Mouse (Mus musculus) heart, embryonic 15.5 days (tissue): ENCODE measurements around the gene Soga1. TPM values are rescaled to one million over a fixed set of nuclear protein-coding genes. Genes with fewer than 3 reads are reported as not detected.

Experiments used
- ATAC-seq: fragments of 200-750 bp; cut with Nextera tagmentation; replicated peaks from 2 replicates; pipeline ENCODE4 v1.8.0; 2017; ENCODE audit warnings: low read depth, moderate TSS enrichment; ENCODE audit not compliant: insufficient number of reproducible peaks, insufficient read depth, low FRiP score
- H3K27ac ChIP-seq: fragments of 300-500 bp; sonication (generic); 2 replicates; pipeline ENCODE4 v1.5.1; 2015; ENCODE audit warnings: mild to moderate bottlenecking, inconsistent platforms
- H3K27me3 ChIP-seq: fragments of 300-500 bp; sonication (generic); 2 replicates; pipeline ENCODE4 v1.6.1; 2015; ENCODE audit warnings: inconsistent platforms
- H3K36me3 ChIP-seq: fragments of 300-500 bp; sonication (generic); 2 replicates; pipeline ENCODE4 v1.6.1; 2015; ENCODE audit warnings: mild to moderate bottlenecking, inconsistent platforms
- H3K4me1 ChIP-seq: fragments of 300-500 bp; sonication (generic); replicated peaks from 2 replicates; pipeline ENCODE4 v1.6.1; 2015; ENCODE audit warnings: inconsistent platforms
- H3K4me2 ChIP-seq: fragments of 300-500 bp; sonication (generic); 2 replicates; pipeline ENCODE4 v1.6.1; 2015; ENCODE audit warnings: inconsistent platforms, mild to moderate bottlenecking, moderate library complexity
- H3K4me3 ChIP-seq: fragments of 300-500 bp; sonication (generic); 2 replicates; pipeline ENCODE4 v1.5.1; 2015; ENCODE audit warnings: mild to moderate bottlenecking, inconsistent platforms
- H3K9ac ChIP-seq: fragments of 300-500 bp; sonication (generic); 2 replicates; pipeline ENCODE4 v1.6.1; 2015; ENCODE audit warnings: mild to moderate bottlenecking, inconsistent platforms
- H3K9me3 ChIP-seq: fragments of 300-500 bp; sonication (generic); replicated peaks from 2 replicates; pipeline ENCODE4 v1.6.1; 2016; ENCODE audit warnings: inconsistent platforms
- WGBS: fragments of 180-500 bp; shearing (Covaris S2); methylation state at CpG from one replicate; pipeline ENCODE4 v1.1.7; 2015; ENCODE audit warnings: mixed read lengths; 5-methylcytosine and 5-hydroxymethylcytosine counted together
- polyA plus RNA-seq: library from polyadenylated mRNA; unstranded; fragments of >200 nt; fragmentation: Nextera tagmentation; extraction: Ambion mirVana; gene quantifications from 2 replicates; pipeline ENCODE4 v1.2.1, GENCODE M21; 2015

Gene Soga1
- polyA plus RNA-seq, 1 experiment from 2014 or later, result 1.7 TPM

DNA sequence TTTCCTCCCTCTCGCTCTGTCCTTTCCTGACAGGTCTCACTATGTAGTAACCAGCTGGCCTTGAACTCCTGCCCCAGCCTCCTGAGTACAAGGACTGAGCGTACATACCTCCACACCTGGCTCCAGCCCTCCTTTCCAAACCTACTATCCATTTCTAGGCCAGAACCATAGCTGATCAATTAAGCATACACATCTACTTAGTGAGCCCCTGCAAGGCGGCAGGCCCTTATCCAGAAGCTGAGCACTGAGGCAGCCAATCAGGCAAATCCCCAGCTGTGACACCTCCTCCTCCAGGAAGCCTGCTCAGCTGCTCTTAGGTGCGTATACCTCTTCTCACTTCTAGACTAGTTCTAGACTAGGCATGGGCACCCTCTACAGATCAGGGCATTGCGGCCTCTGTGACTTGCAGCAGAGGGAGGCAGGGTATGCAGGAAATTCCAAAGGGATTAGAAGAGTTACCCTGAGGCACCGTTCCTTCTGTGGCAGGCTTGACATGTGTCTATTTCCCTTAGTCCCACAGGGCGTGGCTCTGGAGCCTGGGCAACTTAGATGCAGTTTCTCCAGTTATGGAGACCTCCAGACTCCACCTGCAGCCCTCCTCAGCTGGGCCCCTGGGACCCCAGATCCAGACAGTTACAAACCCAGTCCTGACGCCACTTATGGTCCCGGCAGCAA is 6.6 kb downstream of the Soga1 start:
- H3K4me1 ChIP-seq, result peaks cover 95% of the 10 kb centered on the region
- H3K36me3 ChIP-seq, result no peaks in the 10 kb centered on the region
- no peaks in the 10 kb centered on the region for H3K9me3 ChIP-seq
- H3K27ac ChIP-seq, result peak overlapping the region; percentile 85
- H3K4me2 ChIP-seq, result no peak overlapping the region
- no peaks in the 10 kb centered on the region for H3K27me3 ChIP-seq
- WGBS, result 61% methylated on average over 9 of the region's 9 CpGs
- no peak overlapping the region for H3K9ac ChIP-seq
- no peak overlapping the region for H3K4me3 ChIP-seq
- no peak for ATAC-seq

DNA sequence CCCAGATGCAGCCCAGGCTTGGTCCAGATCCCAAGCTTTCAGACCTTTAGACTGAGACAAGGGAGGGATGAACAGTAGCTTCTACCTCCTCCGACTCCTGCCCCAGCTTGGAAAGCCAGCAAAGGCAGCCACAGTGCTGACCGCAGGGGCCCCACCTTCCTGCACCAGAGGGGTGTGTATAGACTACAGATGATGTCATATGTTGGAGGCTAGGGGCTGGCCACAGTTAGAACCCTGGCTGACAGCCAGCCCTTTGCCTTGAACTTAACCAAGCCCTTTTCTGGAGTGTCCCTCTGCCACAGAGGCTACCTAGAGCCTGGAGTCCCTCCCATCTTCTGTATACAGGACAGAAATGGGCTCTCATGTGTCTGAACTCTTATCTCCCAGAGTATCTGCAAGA is 7.5 kb downstream of the Soga1 start:
- Histone ChIP-seq H3K27me3 (no peaks in the 10 kb centered on the region), H3K4me1 (peaks cover 95% of the 10 kb centered on the region), H3K9me3 (no peaks in the 10 kb centered on the region), H3K9ac (peak overlapping the region; percentile 18; the same call in 1 of the 2 replicates), H3K27ac (peak overlapping the region; percentile 85), H3K4me3 (no peak overlapping the region), H3K36me3 (no peaks in the 10 kb centered on the region), H3K4me2 (peak overlapping the region; percentile 24)
- peak; percentile 74 for ATAC-seq
- 7% methylated on average over 2 of the region's 2 CpGs for WGBS

DNA sequence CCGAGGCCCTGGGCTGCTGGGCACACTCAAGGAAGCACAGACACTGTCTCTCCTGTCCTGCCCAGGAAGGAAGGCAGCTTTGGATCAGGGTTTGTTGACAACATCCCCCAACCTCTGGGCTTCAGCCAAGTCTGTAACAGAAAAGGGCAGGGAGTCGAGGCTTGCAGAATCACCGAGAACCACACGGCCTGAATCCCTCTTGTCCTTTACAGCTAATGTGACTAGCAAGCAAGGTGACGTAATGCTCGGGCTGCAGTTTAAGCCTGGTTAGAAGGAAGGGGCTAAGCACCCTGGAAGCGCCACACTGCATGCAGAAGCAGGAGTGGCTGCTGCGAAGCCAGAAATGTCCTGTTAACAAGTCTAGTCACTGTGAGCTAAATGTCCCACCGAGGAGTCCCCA is 8.7 kb downstream of the Soga1 start:
- Histone ChIP-seq H3K9me3 (no peaks in the 10 kb centered on the region), H3K27me3 (no peaks in the 10 kb centered on the region), H3K36me3 (no peaks in the 10 kb centered on the region), H3K27ac (peak overlapping the region; percentile 85), H3K9ac (peak overlapping the region; percentile 43), H3K4me1 (peaks cover 95% of the 10 kb centered on the region), H3K4me3 (no peak overlapping the region), H3K4me2 (peak overlapping the region; percentile 28)
- ATAC-seq, result peak; percentile 25
- 9% methylated on average over 9 of the region's 9 CpGs for WGBS

DNA sequence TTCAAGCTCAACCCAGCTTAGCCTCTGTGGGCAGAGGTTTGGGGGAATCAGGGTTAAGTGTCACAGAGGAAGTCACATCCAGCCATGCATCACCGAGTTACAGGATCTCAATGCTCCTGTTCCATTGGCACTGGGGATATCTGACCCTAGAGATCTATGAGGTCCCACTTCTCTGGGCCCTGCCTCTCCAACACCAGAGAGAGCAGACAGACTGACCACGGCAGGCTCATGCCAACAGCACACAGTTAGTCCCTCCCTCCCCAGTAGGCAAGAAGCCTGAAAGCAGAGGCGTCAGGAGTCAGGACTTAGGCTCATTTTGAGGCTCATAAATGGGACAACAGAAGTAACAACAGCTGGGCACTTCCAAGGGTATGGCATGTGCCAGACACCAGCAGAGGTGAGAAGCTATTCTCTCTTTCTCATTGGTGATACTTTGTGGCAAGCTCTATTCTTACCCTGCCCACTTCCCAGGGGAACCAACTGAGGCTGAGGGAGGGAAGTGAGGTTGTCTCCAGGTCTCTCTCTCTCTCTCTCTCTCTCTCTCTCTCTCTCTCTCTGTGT is 9.2 kb downstream of the Soga1 start:
- ATAC-seq, result no peak
- H3K27me3 ChIP-seq, result no peaks in the 10 kb centered on the region

DNA sequence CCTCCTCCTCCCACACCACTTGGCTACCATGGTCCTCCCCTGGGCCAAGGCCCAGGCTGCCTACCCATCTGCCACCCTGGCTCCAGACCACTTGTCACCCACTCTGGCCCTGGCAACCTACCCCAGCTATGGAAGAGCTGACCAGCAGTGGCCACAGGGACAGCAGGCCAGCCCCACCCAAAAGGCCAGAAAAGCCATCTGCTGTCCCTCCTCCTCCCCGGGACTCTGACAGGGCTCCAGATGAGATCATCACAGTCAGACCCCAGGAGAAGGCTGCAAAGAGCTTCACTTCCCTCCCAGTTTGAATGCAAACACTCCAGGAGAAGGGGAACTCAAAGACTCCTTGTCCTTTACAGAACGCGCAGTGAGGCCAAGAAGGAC is 9.7 kb downstream of the Soga1 start:
- no peak overlapping the region for H3K4me3 ChIP-seq

More for the DNA sequence above, 9.2 kb downstream of the Soga1 start:
- WGBS, result 18% methylated on average over 3 of the region's 3 CpGs
- Histone ChIP-seq H3K9me3 (no peaks in the 10 kb centered on the region), H3K36me3 (no peaks in the 10 kb centered on the region), H3K27ac (peak overlapping the region; percentile 85), H3K4me1 (peaks cover 95% of the 10 kb centered on the region), H3K4me2 (no peak overlapping the region; the same call in 1 of the 2 replicates), H3K9ac (0 out of 2 replicates have a peak overlapping the region, but pooled peaks have one; percentile 43), H3K4me3 (no peak overlapping the region)

DNA sequence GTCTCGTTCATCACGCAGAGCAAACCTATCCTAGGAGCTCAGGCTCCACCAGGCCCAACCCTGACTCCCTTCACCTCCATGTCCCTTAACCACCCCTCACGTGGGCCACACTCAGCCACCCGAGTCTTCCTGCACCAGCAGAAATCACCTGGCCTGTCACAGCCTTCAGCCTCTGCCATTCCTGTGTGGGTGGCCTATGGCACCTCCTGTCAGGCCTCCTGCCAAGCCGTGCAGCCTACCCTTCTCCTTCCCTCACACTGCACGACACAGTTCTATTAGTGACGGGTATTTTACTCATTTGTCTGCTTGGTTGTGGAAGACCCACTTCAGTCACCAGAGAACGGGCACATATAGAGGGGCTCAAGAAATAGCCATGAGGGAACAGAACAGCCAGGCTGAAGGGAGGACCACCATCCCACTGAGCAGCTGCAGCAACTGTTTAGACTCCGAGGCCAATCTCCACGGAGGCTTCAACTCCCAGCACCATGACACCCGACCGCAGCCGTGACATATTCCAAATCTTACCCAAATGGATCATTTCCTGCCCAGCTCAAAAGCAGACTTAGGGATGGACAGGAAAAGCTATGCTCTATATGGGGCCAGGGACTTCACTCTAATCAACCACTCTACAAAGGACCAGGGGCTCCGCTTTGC is 10.2 kb downstream of the Soga1 start:
- WGBS, result 54% methylated on average over 14 of the region's 14 CpGs
- peak overlapping the region; percentile 85 for H3K27ac ChIP-seq
- no peak overlapping the region for H3K9ac ChIP-seq
- no peak overlapping the region for H3K4me3 ChIP-seq
- H3K4me1 ChIP-seq, result peaks cover 95% of the 10 kb centered on the region
- no peaks in the 10 kb centered on the region for H3K27me3 ChIP-seq
- ATAC-seq, result no peak
- H3K4me2 ChIP-seq, result no peak overlapping the region
- H3K36me3 ChIP-seq, result no peaks in the 10 kb centered on the region
- H3K9me3 ChIP-seq, result no peaks in the 10 kb centered on the region

More for the DNA sequence above, 9.7 kb downstream of the Soga1 start:
- Histone ChIP-seq H3K4me2 (no peak overlapping the region), H3K4me1 (peaks cover 95% of the 10 kb centered on the region), H3K9ac (no peak overlapping the region), H3K27ac (peak overlapping the region; percentile 85), H3K36me3 (no peaks in the 10 kb centered on the region), H3K27me3 (no peaks in the 10 kb centered on the region), H3K9me3 (no peaks in the 10 kb centered on the region)
- 36% methylated on average over 3 of the region's 3 CpGs for WGBS
- ATAC-seq, result no peak

DNA sequence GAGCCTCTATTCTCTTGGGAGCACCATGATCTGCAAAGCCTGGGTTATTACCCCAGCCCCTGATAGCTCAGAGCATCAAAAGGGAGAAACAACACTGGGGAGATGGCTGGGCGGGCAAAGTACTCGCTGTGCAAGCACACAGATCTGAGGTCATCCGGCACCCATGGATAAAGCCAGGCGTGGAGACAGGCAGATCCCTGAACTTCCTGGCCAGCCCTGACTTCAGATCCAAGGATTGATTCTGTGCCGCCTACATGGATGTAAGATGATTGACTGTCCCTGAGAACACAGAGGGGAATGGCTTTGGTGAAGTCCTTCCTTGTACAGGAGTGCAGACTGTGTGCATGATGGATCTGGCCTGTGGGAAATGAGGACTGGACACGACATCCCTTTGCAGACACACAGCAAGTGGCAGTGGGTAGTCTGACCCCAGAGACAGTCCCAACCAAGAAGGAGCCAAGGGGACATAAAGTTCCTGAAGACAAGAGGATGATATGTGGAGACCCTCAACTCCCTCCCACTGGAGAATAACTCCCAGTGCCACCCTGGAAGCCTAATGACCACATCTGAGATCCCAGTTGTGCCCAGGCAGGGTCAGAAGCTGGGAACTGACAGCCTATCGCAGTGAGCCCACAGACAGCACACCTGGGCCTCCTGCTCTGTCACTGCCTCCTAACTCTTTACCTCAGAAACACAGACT is 12.2 kb downstream of the Soga1 start:
- ATAC-seq, result no peak
- no peaks in the 10 kb centered on the region for H3K36me3 ChIP-seq
- H3K9me3 ChIP-seq, result no peaks in the 10 kb centered on the region
- peak overlapping the region; percentile 46 for H3K27ac ChIP-seq
- WGBS, result 68% methylated on average over 7 of the region's 7 CpGs
- H3K4me3 ChIP-seq, result no peak overlapping the region
- H3K9ac ChIP-seq, result no peak overlapping the region
- H3K27me3 ChIP-seq, result no peaks in the 10 kb centered on the region
- H3K4me1 ChIP-seq, result peaks cover 90% of the 10 kb centered on the region
- H3K4me2 ChIP-seq, result no peak overlapping the region

DNA sequence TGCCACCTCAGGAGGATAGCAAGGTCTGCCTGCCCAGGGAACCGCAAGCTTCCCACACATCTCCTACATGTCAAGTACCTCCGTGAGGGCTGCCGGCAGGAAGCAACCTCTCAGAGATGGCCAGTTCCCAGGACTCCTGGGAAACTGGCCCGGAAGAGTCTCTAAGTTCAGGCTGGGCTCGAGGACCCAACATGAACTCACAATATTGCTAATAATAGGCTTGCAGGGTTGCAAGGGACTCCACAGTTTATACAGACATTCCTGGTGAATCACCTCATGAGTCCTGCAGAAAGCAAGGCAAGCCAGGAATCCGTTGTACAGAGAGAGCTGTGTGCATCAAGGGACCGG is 13.2 kb downstream of the Soga1 start:
- WGBS, result 26% methylated on average over 7 of the region's 7 CpGs
- ATAC-seq, result peak; percentile 36
- Histone ChIP-seq H3K9me3 (no peaks in the 10 kb centered on the region), H3K4me1 (peaks cover 79% of the 10 kb centered on the region), H3K4me3 (no peak overlapping the region), H3K9ac (peak overlapping the region; percentile 19; the same call in 1 of the 2 replicates), H3K4me2 (peak overlapping the region; percentile 25; the same call in 1 of the 2 replicates), H3K27ac (peak overlapping the region; percentile 87), H3K27me3 (no peaks in the 10 kb centered on the region), H3K36me3 (no peaks in the 10 kb centered on the region)

DNA sequence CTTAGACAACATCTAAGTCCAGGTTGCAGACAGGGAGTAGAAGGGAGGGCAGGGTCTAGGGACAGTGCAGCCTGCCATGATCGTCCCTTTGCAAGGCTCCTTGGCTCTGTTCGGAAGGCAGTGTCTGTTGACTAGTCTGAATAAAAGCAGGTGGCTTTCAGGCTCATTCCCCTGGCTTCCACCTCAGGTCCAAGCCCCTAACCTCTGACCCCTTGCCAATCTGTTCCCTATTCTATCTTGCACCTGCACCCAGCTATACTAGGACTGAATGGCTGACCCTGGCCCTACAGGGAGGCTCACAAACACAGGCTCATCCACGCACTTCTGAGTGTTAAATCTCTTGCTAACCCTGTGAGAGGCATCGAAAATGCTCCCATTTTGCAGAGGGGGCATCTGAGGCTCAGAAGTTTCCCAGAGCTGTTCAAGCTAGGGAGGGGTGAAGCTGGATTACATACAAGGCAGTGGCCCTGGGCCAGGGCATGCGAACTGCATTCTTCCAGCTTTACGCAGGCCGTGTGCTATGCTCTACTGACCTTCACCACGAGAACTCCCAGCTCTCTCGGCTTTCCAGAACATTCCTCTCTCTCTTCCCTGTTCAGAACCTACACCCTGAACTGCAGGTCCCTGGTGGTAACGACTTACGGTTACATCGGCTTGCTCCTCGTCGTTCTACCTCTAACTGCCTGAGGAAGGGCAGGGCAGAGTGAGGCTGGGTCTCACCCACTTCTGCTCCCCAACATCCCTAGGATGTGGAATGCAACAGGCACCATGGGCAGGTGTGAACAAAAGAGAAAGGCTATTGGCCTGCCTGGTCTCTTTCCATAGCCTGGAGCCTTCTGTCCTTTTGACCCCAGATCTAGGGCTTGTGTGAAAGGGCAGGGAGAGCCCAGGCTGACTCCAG is 13.8 kb downstream of the Soga1 start:
- ATAC-seq, result peak; percentile 39

DNA sequence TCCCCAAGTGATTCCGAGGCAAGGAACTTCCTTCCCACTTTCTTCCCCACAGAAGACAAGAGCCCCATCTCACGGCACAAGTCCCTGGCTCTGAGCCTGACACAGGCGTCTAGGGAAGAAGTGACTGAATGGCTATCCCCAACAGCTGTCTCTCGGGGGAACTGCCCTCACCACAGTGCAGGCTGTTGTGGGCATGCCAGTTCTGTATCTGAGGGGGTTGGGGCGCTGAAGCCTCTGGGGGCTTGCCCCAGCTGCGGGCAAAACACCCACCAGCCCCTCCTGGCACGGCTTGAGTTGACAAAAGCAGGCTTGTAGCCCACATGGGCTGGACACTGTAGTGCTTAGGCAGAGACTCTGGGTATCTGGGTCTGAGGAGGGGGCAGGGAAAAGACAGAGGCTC is 14.9 kb downstream of the Soga1 start:
- H3K9me3 ChIP-seq, result no peaks in the 10 kb centered on the region
- H3K27ac ChIP-seq, result peak overlapping the region; percentile 87
- no peak overlapping the region for H3K4me2 ChIP-seq
- H3K27me3 ChIP-seq, result no peaks in the 10 kb centered on the region
- H3K4me3 ChIP-seq, result no peak overlapping the region
- H3K9ac ChIP-seq, result 0 out of 2 replicates have a peak overlapping the region, but pooled peaks have one; percentile 9
- peaks cover 10% of the 10 kb centered on the region for H3K36me3 ChIP-seq
- 54% methylated on average over 7 of the region's 7 CpGs for WGBS
- ATAC-seq, result no peak
- H3K4me1 ChIP-seq, result peaks cover 66% of the 10 kb centered on the region

More for the DNA sequence above, 13.8 kb downstream of the Soga1 start:
- no peaks in the 10 kb centered on the region for H3K27me3 ChIP-seq
- 63% methylated on average over 14 of the region's 14 CpGs for WGBS
- H3K27ac ChIP-seq, result peak overlapping the region; percentile 87
- H3K36me3 ChIP-seq, result peaks cover under 1% of the 10 kb centered on the region; the same call in 1 of the 2 replicates
- peak overlapping the region; percentile 19; the same call in 1 of the 2 replicates for H3K9ac ChIP-seq
- H3K4me1 ChIP-seq, result peaks cover 73% of the 10 kb centered on the region
- H3K4me3 ChIP-seq, result no peak overlapping the region
- H3K9me3 ChIP-seq, result no peaks in the 10 kb centered on the region
- H3K4me2 ChIP-seq, result peak overlapping the region; percentile 25; the same call in 1 of the 2 replicates
